Mouse (Mus musculus): ENCODE results near the gene Brf1.

DNA sequence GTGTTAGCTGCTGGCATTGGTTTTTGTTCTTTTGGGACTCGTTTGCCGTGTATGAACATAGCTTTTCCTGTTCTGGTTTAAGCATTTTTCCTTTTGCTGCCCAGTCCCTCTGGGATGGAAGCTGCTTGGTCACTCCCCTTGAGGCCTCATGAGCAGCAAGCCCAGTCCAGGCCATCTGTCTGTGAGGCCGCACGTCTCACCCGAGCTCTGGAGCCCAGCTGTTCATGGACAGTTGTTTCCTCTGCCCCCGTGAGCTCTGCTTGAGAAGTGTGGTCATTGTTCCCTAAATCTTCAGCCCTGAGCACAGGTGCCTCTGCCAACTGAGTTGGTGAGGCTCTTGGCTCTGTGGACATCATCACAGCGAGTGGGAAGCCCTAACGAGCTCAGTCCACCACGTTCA is 28.4 kb upstream of the Brf1 start:
- TF ChIP-seq POLR2A (IDR thresholded peaks at IDR 0.05; ENCODE audit: low read depth, low read length) (no peak), CTCF (IDR thresholded peaks at IDR 0.05; ENCODE audit: borderline replicate concordance, insufficient read depth, low read length) (no peak)
